Mouse (Mus musculus) urinary bladder, postnatal 14 days (tissue): ENCODE measurements around the gene Cwc27.

Source experiments
- DNase-seq: peaks from one replicate; pipeline ENCODE4 v3.0.0; 2021; ENCODE audit warnings: low spot score

The Cwc27 gene

DNA sequence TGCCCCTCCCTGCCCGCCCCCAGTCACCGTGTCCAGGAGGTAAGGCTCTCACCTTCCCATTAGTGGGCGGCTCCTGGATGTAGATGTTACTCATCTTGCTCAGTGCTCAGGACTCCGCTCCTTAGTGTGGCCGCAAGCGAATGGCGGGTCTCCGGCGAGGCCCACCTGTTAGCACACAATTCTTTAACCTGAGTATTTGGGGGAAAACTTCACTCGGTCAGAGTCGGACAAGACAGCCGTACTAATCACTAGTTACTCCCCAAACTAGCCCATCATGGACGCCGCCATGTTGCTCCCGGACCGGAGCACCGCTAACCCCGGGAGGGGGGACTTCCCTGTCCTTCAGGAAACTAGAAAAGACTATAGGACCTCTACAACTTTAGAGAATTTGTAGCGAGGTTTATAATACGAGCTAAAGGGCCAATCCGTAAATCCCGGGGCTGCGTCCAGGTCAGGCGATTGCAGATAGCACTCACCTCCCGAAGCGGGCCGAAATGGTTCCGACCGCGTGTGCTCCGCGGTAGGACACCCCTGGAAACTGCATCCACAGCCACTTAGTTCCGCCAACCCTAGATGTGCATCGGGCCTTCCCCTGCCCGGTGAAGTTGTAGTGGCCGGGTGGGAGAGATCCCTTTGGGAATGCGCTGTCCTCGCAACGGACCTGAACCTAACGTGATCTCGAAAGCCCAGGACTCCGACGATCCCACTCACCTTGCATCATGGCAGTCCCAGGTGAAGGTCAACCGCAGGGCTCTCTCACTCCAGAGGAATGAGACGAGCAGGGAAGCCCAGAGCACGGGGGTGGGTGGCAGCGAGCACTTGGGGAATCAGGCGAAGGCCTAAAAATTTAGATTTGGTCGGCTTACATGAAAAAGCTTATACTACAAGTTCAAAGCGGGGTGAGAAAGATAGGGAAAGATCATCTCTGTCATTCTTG, at the start of gene Cwc27:
Gene Cwc27, minus strand, starts transcription at position 508 of the 937 bp plus-strand sequence.
- peak; percentile 72 for DNase-seq

GRCm38 (mm10) chr13:104866726-104867125, 49.8 kb upstream of the Cwc27 start:
- DNase-seq = no peak

DNA sequence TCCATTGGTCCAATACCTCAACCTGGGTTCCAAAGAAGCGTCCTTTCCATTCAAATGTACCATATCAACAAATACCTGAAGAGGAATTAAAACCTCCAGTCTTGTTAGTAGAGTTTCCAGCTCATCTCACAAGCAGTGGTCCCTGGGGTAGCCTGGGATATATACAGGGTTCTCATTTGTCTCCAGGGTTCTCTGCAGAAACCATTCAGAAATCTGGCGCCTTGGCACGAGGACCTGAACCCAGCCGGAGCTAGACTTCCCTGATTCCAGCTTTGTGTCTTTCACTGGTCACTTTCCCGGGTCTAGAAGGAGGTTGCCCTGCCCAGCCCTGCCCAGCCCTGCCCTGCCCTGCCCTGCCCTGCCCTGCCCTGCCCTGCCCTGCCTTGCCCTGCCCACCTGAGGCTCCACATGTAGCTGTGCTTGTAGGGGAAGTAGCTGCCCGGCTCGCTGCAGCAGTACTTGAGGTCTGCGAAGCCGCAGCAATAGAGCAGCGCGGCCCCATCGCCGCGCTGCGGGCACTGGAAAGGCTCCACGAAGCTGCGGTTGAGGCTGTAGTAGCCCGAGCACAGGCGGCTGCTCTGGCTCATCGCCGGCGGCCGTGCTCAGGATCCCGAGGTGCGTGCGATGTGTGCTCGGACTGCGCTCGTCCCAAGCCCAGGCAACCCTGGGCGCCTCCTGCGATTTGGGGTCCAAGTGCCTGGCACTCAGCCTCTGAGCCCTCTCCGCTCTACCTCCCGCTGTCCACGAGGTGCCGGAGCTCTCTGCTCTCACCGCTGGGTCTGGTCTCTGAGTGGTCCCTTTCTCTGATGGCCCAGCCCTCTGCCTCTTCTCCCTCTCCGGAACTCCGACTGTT, 46.4 kb upstream of the Cwc27 start, which contains the start of gene Shisal2b:
Gene Shisal2b, minus strand, starts transcription at position 767 of the 853 bp plus-strand sequence.
- DNase-seq = peak; percentile 7

GRCm38 (mm10) chr13:104853645-104854044, 36.7 kb upstream of the Cwc27 start:
- no peak for DNase-seq

DNA sequence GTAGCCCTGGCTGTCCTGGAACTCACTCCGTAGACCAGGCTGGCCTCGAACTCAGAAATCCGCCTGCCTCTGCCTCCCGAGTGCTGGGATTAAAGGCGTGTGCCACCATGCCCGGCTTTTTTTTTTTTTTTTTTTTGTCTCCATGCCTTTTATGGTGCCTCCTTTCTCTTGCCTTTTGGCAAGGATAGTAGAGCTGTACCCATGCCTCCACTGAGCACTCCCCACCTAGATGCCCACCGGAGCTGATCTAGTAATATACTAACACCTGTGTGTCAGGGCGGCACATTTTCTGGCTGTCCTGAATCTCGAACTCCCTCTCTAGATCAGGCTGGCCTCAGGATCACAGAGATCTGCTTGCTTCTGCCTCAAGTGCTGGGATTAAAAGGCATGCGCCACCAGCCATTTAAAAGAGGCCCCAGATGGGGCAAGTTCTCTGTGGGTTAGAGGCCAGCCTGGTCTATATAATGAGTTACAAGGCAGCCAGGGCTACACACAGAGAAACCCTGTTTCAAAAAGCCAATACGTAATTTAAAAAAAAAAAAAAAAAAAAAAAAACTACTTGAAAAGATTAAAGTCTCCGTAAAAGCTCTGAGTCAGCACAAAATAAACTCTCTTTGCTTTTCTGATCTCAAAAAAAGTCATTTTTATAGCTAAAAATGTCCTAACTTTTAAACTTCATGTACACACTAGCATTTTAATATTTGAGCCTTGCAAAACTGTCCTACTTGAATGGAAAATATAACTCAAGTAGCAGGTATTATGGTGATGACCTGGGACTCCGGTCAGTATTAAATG, 26.6 kb upstream of the Cwc27 start:
- no peak for DNase-seq

DNA sequence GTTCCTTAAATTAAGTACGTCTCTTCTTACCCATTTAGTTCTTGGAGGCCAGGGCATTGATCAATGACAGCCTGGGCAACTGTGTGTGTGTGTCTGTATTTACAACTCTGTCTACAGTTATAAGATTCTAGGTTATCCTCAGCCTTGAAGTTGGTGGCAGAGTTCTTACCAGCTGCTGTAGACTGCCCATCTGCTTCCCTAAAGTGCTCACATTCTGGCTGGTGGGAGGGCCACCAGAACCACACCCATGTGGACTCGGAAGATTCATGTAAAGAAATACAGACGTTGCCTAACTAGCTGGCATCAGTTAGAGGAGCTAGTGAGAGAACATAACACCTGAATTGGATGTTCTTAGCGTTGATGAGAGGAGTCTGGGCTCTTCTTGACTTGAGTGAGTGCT, 25.0 kb upstream of the Cwc27 start:
- no peak for DNase-seq

GRCm38 (mm10) chr13:104837628-104838027, 20.7 kb upstream of the Cwc27 start:
- DNase-seq = no peak

- DNase-seq = no peak
Observed at GRCm38 (mm10) chr13:104832811-104833210, 15.9 kb upstream of the Cwc27 start.

DNA sequence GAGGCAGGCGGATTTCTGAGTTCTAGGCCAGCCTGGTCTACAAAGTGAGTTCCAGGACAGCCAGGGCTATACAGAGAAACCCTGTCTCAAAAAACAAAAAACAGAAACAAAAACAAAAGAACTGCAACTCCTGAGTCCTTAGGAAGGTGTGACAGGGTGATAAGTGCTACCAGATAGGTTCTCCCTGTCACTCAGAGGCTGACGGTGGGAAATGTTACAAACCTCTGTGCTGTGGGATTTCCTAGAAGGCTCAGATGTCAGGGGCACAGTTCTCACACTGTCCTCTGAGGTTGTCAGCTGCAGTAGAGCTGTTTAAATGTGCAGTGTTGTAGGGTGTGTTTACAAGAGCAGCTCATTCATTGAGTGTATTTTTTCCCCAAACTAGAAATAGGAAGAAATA, 8.5 kb upstream of the Cwc27 start:
- no peak for DNase-seq

DNA sequence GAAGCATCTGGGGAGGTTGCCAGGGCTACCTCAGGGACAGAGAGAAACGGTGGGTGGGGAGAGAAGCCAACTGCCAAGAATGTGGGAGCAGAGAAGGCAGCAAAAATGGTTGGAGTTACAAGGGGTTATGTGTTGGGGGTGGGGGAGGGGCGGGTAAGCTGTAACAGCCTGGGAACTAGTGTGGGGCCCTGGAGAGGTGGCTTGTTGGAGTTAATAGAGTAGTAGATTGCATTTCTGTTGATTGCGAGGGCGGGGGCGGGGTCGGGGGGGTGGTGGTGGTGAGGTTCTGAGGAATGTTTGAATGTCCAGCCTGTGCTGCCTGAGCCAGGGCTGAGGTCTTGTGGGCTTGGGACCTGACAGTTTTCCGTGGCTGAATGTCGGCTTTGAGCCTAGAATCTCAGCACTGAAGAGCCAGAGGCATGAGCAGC, 5.5 kb upstream of the Cwc27 start:
- no peak for DNase-seq

DNA sequence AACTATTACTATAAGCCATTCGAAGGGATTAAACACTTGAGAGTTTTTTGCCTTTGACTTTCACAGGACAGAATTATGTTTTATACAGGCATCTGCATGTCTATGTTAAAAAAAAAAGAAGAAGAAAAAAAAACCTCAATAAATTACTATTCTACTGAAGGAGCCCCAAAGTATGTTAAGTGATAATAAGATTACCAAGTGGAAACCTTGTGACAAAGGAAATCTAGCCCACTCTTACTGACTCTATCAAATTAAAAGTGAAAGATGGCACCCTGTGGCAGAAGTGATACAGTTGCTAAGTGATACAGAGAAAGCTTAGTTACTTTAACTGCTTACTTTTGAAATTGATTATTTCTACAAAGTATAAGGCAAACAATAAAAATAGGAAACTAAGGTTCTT, 5.0 kb upstream of the Cwc27 start:
- DNase-seq = no peak

- no peak for DNase-seq
Observed at GRCm38 (mm10) chr13:104821192-104821591, 4.2 kb upstream of the Cwc27 start.

- no peak for DNase-seq
Observed at GRCm38 (mm10) chr13:104817696-104818095, 754 bp upstream of the Cwc27 start.

- no peak for DNase-seq
Observed at GRCm38 (mm10) chr13:104816270-104816634, 690 bp downstream of the Cwc27 start.

DNA sequence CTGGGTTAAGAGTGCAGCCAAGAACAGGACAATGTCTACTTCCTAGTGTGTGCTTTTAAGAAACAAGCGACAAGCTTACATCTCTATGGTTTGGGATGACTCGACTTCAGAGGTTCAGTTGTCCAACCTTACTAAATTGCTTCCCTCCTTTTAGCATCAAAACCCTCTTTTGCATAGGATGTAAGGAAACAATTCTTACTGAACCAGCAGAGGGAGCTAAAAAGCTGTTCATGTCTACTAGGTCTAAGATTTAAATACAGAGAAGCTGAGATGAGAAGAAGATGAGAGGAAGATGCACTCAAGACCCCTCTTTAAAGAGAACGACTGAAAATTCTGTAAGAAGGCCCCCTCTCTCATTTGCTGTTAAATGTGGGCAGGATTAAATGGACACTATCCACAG, 11.3 kb downstream of the Cwc27 start:
- DNase-seq = no peak

- DNase-seq = no peak
Observed at GRCm38 (mm10) chr13:104799566-104800182, 17.3 kb downstream of the Cwc27 start.

GRCm38 (mm10) chr13:104799067-104799466, 17.9 kb downstream of the Cwc27 start:
- no peak for DNase-seq

- no peak for DNase-seq
Observed at GRCm38 (mm10) chr13:104794421-104794820, 22.5 kb downstream of the Cwc27 start.

GRCm38 (mm10) chr13:104792184-104792583, 24.8 kb downstream of the Cwc27 start, which contains the start of gene Srek1ip1:
Gene Srek1ip1 (plus strand): TSS chr13:104792484.
- no peak for DNase-seq

DNA sequence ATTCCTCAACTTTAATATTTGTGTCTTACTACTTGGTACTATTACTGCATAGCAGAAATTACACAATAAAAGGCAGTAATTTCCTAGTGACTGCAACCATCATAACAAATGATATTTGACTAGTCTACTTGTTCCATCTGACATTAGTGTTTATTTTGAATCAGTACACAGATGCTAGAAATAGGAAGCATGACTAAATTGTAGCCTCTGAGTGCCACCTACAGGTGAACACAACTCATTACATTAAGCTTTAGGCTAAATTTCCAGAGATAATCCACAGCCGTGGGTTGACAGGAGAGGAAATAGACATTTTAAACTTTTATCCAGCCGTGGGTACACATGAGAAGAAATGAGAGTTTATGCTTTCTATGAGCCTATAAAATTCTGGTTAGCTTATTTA, 27.3 kb downstream of the Cwc27 start:
- DNase-seq = no peak

DNA sequence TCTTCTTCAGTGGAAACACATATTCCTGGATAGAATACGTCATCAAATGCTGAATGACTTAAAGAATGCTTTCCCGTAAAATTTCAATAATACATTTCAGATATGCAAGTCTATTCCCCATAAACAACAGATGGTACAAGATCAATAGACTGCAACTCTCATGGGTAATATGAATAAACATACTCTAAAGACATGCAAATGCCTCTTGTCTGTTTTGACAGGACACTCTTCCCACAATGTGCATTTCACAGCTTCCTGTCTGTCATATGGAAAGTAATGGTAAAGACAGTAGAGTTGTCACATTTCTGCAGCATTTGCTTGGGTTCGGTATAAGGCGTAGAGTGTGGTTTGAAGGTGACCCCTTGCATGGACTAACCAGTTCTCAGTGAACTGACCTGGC, 29.7 kb downstream of the Cwc27 start:
- no peak for DNase-seq
